Mouse (Mus musculus): Measurements from ENCODE around the gene Irf9.
A peak's percentile ranks its signal among the peaks of the same experiment; 100 is the strongest.

Irf9 gene

DNA sequence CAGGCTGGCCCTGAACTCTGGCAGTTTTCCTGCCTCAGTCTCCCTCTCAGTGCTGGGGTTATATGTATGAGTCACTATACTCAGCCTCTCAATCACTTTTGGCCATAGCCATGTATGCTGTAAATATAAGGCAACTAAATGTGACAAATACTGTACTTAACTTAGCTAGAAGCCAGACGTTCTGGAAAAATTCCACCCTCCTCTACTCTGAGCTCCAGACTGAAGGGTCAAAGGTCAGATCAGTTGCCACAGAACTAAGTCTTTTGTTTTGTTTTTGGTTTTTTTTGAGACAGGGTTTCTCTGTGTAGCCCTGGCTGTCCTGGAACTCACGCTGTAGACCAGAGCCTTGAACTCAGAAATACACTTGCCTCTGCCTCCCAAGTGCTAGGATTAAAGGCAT is 12.5 kb downstream of the Irf9 start:
- DNase-seq = no peak

DNA sequence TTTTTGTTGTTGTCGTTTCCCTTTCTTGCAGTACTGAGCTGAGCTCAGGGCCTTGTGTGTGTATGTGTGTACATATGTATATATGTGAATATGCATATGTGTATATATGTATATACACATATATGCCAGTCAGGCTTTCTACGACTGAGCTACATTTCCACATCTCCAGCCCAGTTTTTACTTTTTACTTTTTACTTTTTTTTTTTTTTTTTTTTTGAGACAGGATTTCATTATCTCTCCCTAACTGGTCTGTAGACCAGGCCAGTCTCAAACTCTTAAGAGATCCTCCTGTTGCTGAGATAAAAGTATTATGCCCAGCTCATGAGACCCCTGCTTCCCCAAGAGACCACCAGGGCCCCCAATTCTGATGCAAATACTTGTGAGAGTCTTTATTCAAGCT is 13.5 kb downstream of the Irf9 start:
- DNase-seq = no peak

DNA sequence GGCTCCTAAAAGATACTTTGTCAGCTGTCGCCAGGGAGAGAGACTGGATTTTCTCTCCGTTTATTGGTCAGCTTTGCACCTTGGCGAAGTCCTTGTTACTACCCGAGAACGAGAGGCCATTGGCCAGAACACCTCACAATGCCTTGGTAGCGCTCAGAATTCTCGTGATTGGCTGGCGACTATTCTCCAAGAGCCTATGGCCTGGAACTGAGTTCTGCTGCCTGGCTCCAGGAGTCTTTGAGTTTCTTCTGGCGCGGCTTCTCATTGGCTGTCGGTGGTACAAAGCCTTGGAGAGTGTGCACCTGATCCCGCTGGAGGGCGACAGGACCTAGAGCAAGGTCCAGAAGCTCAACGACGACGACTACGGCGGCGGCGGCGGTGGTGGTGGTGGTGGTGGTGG is 14.5 kb downstream of the Irf9 start, which contains the start of gene Rec8:
Rec8 (plus strand) TSS at position 216 of the 400 bp plus-strand sequence.
- no peak for DNase-seq

DNA sequence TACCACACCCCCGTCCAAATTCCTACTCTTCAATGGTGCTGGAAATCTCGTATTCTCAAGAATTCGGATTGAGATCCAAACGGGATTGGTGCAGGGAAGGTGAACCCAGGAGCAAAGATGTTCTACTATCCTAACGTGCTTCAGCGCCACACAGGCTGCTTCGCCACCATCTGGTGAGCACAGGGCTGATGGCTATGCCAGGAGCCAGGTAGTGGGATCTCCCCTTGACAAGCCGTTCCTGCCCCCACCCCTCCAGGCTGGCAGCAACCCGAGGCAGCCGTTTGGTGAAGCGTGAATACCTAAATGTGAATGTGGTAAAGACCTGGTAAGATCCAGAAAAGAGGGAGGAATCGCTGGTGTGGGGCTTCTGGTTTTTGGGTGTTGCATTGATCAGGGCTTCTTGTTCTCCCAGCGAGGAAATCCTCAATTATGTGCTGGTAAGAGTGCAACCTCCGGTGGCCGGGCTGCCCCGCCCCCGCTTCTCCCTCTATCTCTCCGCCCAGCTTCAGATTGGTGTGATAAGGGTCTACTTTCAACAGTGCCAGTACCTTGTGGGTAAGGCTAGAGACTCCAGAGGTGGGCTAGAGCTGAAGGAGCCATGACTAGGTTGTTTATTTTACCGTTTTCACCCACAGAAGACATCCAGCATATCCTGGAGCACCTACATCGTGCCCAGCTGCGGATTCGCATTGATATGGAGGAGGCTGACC is 15.3 kb downstream of the Irf9 start:
- DNase-seq = no peak

DNA sequence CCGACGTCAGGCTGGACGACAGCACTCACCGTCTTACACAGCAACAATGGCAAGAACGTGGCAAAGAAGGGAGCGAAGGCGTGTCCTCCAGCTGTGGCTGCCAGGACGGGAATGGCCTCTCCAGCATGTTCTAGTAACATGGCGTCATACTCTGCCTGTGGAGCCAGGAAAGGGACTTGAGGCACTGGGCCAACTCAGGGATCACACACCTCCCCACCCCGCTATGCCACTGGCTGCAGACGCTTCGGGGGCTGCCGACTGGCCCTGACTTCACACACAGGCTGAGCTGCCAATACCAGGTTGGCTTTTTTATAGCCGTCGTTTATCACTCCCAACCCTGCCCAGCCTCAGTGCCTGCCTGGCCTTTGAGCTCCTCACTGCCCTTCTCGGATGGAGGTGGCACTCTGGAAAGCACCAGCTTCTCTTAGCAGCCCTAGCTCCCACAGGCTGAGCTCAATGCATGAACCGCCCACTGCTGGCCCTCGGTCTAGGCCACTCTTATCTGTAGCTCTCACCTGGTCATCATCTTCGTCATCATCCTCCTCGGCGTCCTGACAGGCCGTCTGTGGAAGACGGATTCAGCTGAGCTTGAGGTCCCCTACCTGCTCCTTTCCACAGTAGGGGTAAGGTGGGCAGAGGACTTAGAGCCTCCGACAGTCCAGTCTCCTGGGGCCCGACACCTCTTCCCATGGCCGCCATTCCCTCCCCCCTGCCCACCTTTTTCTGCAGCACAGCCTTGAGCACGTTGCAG is 24.9 kb downstream of the Irf9 start:
- DNase-seq = no peak

DNA sequence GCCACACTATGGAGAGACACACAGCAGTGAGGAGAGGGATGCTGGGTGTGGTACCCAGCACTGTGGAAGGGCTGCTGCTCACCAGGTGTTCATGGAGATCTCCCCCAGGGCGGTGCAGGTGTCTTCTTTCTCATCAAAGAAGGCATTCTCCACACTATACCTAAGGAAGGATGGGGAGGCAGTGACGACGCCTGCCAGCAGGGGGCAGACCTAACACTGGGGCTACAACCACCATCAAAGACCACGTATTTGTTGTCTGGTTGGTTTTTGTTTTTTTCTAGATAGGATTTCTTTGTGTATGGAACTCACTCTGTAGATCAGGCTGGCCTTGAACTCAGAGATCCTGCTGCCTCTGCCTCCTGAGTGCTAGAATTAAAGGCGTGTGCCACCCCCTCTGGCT is 25.9 kb downstream of the Irf9 start:
- DNase-seq = peak; percentile 47 to 57

DNA sequence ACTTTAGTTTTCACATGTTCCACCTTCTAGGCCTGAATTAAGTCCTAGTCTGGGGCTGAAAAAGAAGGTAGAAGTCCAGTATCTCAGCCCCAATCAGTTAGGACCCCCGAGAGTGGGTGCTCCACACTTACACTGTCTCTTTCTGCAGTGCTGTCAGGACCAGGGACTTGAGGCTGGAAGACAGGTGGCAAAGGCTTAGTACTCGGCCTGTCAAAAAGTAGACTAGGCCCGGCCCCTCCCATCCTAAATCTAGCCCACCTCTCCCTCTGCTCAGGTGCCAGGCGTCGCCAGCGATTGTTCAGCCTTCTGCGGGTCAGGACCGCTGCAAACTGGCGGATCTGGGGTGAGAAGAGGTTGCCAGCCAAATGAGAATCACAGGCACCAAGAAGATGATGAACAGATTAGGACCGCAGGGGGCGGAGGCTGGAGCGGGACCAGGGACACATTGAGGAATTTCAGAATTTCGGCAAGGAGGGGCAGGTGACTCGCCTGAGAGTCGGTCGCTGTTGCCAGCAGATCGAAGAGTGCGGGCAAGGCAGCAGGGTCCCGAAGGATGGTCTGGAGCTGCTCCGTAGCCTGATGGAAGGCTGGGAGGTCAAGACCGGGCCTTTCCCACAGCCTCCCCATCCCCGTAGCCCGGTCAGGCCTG is 31.6 kb downstream of the Irf9 start:
- no peak for DNase-seq

DNA sequence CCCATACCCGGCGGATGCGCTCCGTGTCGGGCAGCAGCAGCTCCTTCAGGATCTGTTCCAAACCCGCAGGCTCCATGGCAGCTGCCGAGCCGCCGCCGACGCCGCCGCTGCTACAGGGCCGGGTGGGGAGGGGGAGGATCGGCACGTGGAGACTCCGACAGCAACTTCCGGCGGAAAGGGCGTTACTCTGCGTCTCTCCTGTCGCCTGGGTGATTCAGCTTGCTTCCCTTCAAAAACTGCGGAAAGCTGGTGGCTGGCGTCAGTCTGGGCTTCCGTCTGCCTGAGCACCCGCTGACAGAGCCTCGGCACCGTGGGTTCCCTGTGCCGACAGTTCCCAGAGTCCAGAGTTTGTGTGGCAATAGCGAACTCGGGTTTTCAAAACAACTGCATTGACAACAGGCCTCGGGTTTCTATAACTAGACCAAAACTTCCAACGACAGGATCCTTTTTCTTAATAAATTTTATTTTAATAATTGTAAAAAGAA is 32.2 kb downstream of the Irf9 start, which contains the start of gene Ipo4:
Ipo4 (minus strand) TSS at position 435 of the 485 bp plus-strand sequence.
- DNase-seq = peak; percentile 80 to 84

DNA sequence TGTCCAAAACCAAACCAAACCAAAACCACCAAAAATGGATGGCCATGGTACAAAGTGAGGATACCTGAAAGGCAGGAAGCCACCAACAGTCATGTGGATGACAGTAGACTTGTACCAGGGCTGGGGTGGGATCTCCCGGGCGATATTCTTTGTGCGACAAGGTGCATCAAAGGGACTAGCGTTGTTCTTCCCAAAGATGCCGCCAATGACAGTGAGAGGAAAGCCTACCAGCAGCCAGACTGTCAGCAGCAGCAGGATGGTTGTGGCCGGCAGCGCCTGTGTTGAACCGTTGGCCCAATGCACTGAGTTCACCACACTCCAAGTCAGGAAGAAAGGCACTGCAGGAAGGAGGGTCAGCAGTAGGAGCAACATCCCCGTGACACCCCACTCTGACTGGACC is 34.4 kb downstream of the Irf9 start, which contains the start of gene Gm49378:
Gm49378 (minus strand) TSS at position 101 of the 400 bp plus-strand sequence.
- DNase-seq = no peak

DNA sequence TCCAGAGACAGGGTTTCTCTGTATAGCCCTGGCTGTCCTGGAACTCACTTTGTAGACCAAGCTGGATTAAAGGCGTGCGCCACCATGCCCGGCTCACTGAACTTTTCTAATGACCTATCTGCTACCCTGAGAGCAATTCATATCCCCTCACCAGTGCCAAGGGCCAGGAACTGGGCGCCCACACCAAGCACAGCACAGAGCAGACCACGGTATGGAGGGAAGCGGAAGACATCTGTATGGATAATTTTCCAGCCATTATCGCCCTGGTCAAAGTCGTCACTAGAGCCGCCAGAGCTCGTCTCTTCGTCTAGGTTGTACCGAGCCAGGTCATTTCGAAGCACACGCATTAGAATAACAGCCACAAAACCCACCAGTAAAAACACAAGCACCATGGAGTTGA is 37.4 kb downstream of the Irf9 start:
- DNase-seq = no peak

DNA sequence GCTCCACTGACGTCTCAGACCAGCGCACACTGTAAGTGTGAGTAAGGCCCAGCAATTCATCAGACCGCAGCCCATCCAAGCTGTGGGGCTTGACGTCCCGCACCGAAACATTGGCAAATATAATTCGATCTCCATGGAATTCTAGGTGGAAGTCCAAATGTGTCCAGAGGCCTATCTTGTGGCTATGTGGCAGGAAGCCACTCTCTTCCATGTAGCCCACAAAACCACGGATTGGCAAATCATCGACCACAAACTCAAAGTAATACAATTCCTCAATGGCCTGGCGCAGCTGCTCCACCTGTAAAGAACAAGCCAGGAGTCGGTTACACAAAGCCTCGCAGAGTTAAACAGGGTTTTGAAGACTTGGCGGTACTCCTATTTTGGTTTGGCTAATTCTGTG is 37.9 kb downstream of the Irf9 start:
- DNase-seq = no peak

DNA sequence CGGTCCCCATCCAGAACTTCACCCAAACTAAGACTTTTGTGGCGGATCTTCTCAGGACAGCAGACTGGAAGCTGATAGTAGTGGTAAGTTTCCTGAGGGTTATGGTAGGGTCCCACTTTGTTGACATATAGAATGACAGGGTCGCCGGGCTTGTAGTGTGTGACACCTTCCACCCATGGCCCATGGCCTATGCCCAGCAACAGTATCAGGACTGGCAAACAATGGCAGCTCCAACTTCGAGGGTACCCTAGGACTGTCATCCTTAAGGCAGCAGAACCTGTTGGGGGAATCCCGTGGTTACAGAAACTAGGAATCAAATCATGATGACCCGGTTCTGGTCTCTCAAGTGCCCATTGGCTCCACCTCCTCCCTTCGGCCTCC is 39.3 kb downstream of the Irf9 start:
- DNase-seq = no peak

DNA sequence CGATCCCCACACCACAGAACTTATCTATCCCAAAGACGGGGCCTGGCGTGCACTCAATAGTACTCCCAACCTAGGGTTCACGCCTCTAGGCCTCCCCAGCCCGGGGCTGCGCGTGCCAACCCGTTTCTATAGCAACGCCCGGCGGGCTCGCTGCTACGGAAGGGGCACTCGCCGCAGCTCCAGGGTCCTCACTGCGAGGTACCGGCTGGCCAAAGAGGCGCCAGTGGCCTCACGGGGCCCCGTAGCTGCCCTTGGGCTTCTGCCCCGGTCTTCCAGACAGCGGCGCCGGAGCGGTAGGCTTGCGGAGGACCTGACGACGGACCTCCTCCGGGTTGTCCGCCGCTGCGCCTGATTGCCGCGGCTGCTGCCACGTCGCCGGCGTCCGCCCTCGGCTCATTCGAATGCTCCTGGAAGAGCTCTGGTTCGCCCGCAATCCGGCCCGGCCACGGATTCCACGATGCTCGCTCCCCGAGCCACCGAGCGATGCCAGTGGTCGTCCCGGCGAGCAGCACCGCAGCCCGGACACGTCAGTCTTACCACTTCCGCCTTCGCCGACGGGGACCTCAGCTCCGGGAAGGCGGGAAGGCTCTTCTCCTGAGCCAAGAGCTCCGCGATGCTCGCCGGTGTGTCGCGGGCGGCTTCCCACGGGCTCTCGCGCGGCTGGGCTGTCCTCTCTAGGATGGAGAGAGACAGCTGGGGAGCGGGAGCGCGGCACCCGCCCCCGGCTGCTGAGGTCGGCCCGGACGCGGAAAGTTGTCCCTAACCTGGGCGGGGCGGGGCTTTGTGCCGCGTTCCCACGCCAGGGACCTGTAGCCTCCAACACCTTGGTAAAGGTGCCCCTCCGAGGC is 39.9 kb downstream of the Irf9 start, which contains the start of gene Tm9sf1:
Tm9sf1 (minus strand) TSS at position 747 of the 848 bp plus-strand sequence.
- DNase-seq = peak; percentile 71 to 78

DNA sequence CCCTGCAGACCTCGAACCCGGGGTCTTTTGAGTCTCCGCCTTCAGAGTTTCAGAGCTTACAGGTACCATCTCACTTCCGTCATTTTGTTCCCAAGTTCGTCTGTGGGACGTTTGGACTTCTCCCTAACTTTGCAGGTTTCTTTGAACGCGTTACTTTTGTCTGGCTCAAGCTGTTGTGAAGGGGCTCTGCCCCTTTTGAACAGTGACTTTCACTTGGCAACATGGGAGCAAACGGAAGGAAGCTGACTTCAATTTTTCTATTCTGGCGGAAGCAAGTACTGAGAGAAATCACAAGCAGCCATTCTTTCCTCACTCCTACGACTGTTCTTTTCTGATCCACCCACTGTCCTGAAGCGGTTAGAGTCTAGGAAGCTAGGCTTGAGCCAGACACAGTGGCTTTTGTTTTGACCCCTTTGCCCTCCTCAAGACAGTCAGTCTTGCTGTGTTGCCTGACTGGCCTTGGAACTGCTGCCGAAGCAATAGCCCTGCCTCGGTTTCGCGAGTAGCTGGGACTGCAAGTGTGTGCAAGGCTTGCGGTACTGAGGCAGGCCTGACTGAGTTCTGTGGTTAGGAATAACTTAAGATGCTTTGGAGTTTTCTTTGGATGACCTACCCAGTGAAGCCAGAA is 41.0 kb downstream of the Irf9 start:
- no peak for DNase-seq

DNA sequence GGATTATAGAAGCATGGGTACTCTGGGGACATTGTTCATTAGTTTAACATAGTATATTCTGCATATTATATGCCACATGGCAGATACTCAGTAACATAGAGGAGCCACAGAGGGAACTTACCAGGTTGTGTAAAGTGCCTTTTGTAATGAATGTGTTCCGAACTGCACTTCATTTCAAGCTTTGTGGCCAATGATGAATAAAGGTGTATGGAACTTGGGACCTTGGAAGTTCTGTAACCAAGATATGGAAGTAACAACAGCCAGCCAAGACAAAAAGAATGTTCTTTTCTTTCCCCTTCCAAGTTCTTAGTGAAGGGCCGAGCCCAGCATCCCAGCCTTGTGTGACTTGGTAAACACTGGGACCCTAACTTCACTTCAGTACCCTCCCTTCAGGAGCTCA is 46.5 kb downstream of the Irf9 start, which contains the start of gene Tssk4:
Tssk4 (plus strand) TSS at position 301 of the 400 bp plus-strand sequence.
- DNase-seq = no peak

DNA sequence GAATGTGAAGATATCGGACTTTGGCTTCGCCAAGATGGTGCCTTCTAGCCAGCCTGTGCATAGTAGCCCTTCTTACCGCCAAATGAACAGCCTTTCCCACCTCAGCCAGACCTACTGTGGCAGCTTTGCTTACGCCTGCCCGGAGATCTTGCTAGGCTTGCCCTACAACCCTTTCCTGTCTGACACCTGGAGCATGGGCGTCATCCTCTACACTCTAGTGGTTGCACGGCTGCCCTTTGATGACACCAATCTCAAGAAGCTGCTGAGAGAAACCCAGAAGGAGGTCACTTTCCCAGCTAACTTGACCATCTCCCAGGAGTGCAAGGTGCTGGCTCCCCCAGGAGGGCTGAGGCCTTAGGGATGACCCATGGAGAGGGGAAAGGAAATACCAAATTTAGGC is 48.2 kb downstream of the Irf9 start:
- DNase-seq = peak in 1 of 2 experiments; percentile 38

DNA sequence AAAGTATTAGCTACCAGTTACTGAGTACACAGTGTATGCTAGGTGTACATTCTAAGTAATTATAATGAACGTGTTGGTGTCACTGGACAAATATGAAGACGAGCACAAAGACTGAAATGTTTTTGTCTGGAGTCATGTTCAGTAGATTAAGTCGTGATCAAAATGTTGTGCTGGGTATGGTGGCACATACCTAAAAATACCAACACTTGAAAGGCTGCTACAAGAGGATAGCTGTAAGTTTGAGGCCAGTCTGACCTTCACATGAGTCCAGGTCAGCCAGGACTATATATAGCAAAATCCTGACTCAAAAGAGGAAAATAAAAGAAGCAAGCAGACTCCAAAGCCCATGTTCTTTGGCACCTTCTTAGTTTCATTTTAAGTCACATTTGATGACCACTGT is 53.6 kb downstream of the Irf9 start:
- no peak for DNase-seq

DNA sequence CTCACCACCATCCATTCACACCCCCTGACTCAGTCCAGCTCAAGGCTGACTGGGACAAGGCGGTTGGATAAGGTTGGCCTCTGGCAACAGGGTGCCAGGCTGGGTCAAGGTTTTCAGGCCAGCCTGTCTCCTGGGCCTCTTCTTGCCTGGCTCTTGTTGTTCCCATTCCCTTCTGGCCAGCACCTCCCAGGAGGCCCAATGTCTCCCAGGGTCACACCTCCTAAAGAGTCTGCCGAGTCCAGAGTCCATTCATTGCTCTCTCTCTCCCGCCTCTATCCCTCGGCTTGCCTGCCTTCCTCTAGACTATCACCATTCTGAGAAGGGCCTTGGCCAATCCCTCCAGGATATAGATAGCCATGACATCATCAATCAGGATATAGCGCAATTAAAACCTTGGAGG is 54.6 kb downstream of the Irf9 start:
- no peak for DNase-seq
